Mouse (Mus musculus) lung, adult 2 months (tissue): ENCODE measurements around the gene Psmb4.
"Not testable (repeated sequence)": the region's sequence is repeated elsewhere in the genome, so short reads cannot be mapped to it uniquely, and the experiment has no call there.

ENCODE experiments used
- CTCF ChIP-seq: fragments of 200-500 bp; IDR thresholded peaks from 2 replicates; pipeline ENCODE4 v1.5.1; 2011; ENCODE audit warnings: mild to moderate bottlenecking, low read length, control low read depth; ENCODE audit not compliant: insufficient read depth
- POLR2A ChIP-seq: fragments of 200-500 bp; IDR thresholded peaks from 2 replicates; pipeline ENCODE4 v1.6.1; 2011; ENCODE audit warnings: low read depth, mild to moderate bottlenecking, control low read depth, low read length, borderline replicate concordance; ENCODE audit errors: extremely low read depth

DNA sequence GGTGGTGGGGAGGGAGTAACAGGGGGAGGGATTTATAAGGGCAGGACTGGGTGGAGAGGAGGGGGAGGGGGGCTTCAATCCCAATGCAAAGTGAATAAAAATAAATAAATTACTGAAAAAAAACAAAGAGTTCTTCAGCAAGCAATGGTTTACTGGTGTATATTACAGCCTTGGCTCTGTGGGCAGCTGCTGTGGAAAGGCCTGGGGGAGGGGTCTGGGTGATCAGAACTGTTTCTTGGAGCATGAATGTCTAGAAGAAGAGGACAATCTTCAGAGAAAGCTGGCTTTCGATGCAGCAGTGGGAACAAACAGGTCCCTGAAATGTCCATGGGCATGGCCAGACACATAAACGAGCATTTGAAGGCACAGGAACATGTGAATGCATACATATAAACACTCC is 45.5 kb upstream of the Psmb4 start:
- TF ChIP-seq CTCF, POLR2A: not testable (repeated sequence)
